Mouse (Mus musculus): ENCODE data around the gene Rbm3. TPM values are rescaled to one million over a fixed set of nuclear protein-coding genes. Genes with fewer than 3 reads are reported as not detected.

Rbm3 gene
- 421 and 436 TPM in 2 replicates for polyA plus RNA-seq (2015; fragmentation: Nextera tagmentation; extraction: Ambion mirVana)

GRCm38 (mm10) chrX:8145153-8145991 is at the start of gene Rbm3:
Gene Rbm3 (minus strand): TSS chrX:8145880.
- H3K4me1 ChIP-seq: 0 out of 2 replicates have a peak, but pooled peaks cover 6% of the 10 kb centered on the region
- peak within 1 kb of the TSS; percentile 52; the same call in 1 of the 2 replicates for H3K9ac ChIP-seq
- no peaks in the 10 kb centered on the region for H3K9me3 ChIP-seq
- H3K4me3 ChIP-seq (replicated peaks): peak within 1 kb of the TSS; percentile 60
- WGBS: 17% methylated on average over 56 of the region's 65 CpGs
- peaks cover 3% of the 10 kb centered on the region; the same call in 1 of the 2 replicates for H3K36me3 ChIP-seq
- H3K27ac ChIP-seq: peak within 1 kb of the TSS; percentile 98
- ATAC-seq (ENCODE audit: insufficient read depth, low FRiP score, low read depth): peak; percentile 95
- no peaks in the 10 kb centered on the region for H3K27me3 ChIP-seq (replicated peaks)
- H3K4me2 ChIP-seq: peak within 1 kb of the TSS; percentile 65

GRCm38 (mm10) chrX:8193419-8193723 is 47.7 kb upstream of the Rbm3 start, which contains the start of gene Ebp:
Gene Ebp (minus strand): TSS chrX:8193512.
- no peaks in the 10 kb centered on the region for H3K4me1 ChIP-seq
- ATAC-seq (ENCODE audit: insufficient read depth, low FRiP score, low read depth): no peak
- 32% methylated on average over 10 of the region's 10 CpGs for WGBS
- H3K27ac ChIP-seq: peak within 1 kb of the TSS; percentile 57; the same call in 1 of the 2 replicates
- peak within 1 kb of the TSS; percentile 62 for H3K4me2 ChIP-seq
- H3K36me3 ChIP-seq: no peaks in the 10 kb centered on the region
- H3K9ac ChIP-seq: peak within 1 kb of the TSS; percentile 39
- H3K9me3 ChIP-seq: no peaks in the 10 kb centered on the region
- H3K4me3 ChIP-seq (replicated peaks): peak within 1 kb of the TSS; percentile 55
- no peaks in the 10 kb centered on the region for H3K27me3 ChIP-seq (replicated peaks)

GRCm38 (mm10) chrX:8192640-8193418 is 47.1 kb upstream of the Rbm3 start:
- no peaks in the 10 kb centered on the region for H3K27me3 ChIP-seq (replicated peaks)
- peak; percentile 98 for ATAC-seq (ENCODE audit: insufficient read depth, low FRiP score, low read depth)
- peak overlapping the region; percentile 55 for H3K4me3 ChIP-seq (replicated peaks)
- no peaks in the 10 kb centered on the region for H3K36me3 ChIP-seq
- H3K4me1 ChIP-seq: no peaks in the 10 kb centered on the region
- H3K27ac ChIP-seq: peak overlapping the region; percentile 57; the same call in 1 of the 2 replicates
- H3K9ac ChIP-seq: peak overlapping the region; percentile 39
- H3K9me3 ChIP-seq: no peaks in the 10 kb centered on the region
- peak overlapping the region; percentile 62 for H3K4me2 ChIP-seq
- 15% methylated on average over 38 of the region's 38 CpGs for WGBS

GRCm38 (mm10) chrX:8192126-8192639 is 46.5 kb upstream of the Rbm3 start:
- Histone ChIP-seq H3K4me3 (replicated peaks) (peak overlapping the region; percentile 55), H3K27me3 (replicated peaks) (no peaks in the 10 kb centered on the region), H3K4me2 (peak overlapping the region; percentile 62), H3K9me3 (no peaks in the 10 kb centered on the region), H3K4me1 (no peaks in the 10 kb centered on the region), H3K36me3 (no peaks in the 10 kb centered on the region), H3K9ac (peak overlapping the region; percentile 39), H3K27ac (peak overlapping the region; percentile 57; the same call in 1 of the 2 replicates)
- peak; percentile 9; the same call in 1 of the 2 replicates for ATAC-seq (ENCODE audit: insufficient read depth, low FRiP score, low read depth)
- WGBS: 14% methylated on average over 13 of the region's 13 CpGs

- Histone ChIP-seq H3K4me1 (no peaks in the 10 kb centered on the region), H3K9me3 (no peaks in the 10 kb centered on the region), H3K4me2 (no peak overlapping the region), H3K4me3 (replicated peaks) (no peak overlapping the region), H3K27ac (no peak overlapping the region), H3K9ac (no peak overlapping the region), H3K27me3 (replicated peaks) (no peaks in the 10 kb centered on the region), H3K36me3 (no peaks in the 10 kb centered on the region)
- no peak for ATAC-seq (ENCODE audit: insufficient read depth, low FRiP score, low read depth)
- 13% methylated on average over 7 of the region's 7 CpGs for WGBS
Observed at GRCm38 (mm10) chrX:8182871-8183540, 37.3 kb upstream of the Rbm3 start.

GRCm38 (mm10) chrX:8179646-8180045 is 34.0 kb upstream of the Rbm3 start:
- no peaks in the 10 kb centered on the region for H3K9me3 ChIP-seq
- no peak for ATAC-seq (ENCODE audit: insufficient read depth, low FRiP score, low read depth)
- no peaks in the 10 kb centered on the region for H3K27me3 ChIP-seq (replicated peaks)

GRCm38 (mm10) chrX:8178871-8179270 is 33.2 kb upstream of the Rbm3 start:
- 82% methylated on average over 2 of the region's 2 CpGs for WGBS

More at GRCm38 (mm10) chrX:8179646-8180045, 34.0 kb upstream of the Rbm3 start:
- 89% methylated on average over 5 of the region's 5 CpGs for WGBS
- no peak overlapping the region for H3K4me3 ChIP-seq (replicated peaks)
- H3K27ac ChIP-seq: no peak overlapping the region
- H3K9ac ChIP-seq: no peak overlapping the region
- H3K4me2 ChIP-seq: no peak overlapping the region
- H3K36me3 ChIP-seq: no peaks in the 10 kb centered on the region
- no peaks in the 10 kb centered on the region; the same call in 1 of the 2 replicates for H3K4me1 ChIP-seq

GRCm38 (mm10) chrX:8175504-8176385 is 30.1 kb upstream of the Rbm3 start, which contains the start of gene Tbc1d25:
Gene Tbc1d25 (minus strand): TSS chrX:8176181.
- H3K4me2 ChIP-seq: peak within 1 kb of the TSS; percentile 54
- H3K9ac ChIP-seq: peak within 1 kb of the TSS; percentile 39; the same call in 1 of the 2 replicates
- H3K27me3 ChIP-seq (replicated peaks): no peaks in the 10 kb centered on the region
- peak within 1 kb of the TSS; percentile 64 for H3K4me3 ChIP-seq (replicated peaks)
- peak; percentile 97 for ATAC-seq (ENCODE audit: insufficient read depth, low FRiP score, low read depth)
- no peaks in the 10 kb centered on the region for H3K36me3 ChIP-seq
- WGBS: 14% methylated on average over 54 of the region's 56 CpGs
- peak within 1 kb of the TSS; percentile 69 for H3K27ac ChIP-seq
- H3K9me3 ChIP-seq: no peaks in the 10 kb centered on the region
- H3K4me1 ChIP-seq: no peaks in the 10 kb centered on the region; the same call in 1 of the 2 replicates

More at GRCm38 (mm10) chrX:8178871-8179270, 33.2 kb upstream of the Rbm3 start:
- Histone ChIP-seq H3K9ac (no peak overlapping the region), H3K9me3 (no peaks in the 10 kb centered on the region), H3K27me3 (replicated peaks) (no peaks in the 10 kb centered on the region), H3K4me1 (no peaks in the 10 kb centered on the region; the same call in 1 of the 2 replicates), H3K4me2 (no peak overlapping the region), H3K4me3 (replicated peaks) (no peak overlapping the region), H3K36me3 (no peaks in the 10 kb centered on the region), H3K27ac (no peak overlapping the region)
- ATAC-seq (ENCODE audit: insufficient read depth, low FRiP score, low read depth): no peak

- Histone ChIP-seq H3K27ac (no peak overlapping the region; the same call in 1 of the 2 replicates), H3K4me3 (replicated peaks) (peak overlapping the region; percentile 64), H3K36me3 (no peaks in the 10 kb centered on the region), H3K9me3 (no peaks in the 10 kb centered on the region), H3K4me1 (no peaks in the 10 kb centered on the region; the same call in 1 of the 2 replicates), H3K4me2 (peak overlapping the region; percentile 54), H3K27me3 (replicated peaks) (no peaks in the 10 kb centered on the region), H3K9ac (no peak overlapping the region)
- no peak for ATAC-seq (ENCODE audit: insufficient read depth, low FRiP score, low read depth)
- WGBS: 13% methylated on average over 4 of the region's 4 CpGs
Observed at GRCm38 (mm10) chrX:8175169-8175503, 29.5 kb upstream of the Rbm3 start.

- H3K27me3 ChIP-seq (replicated peaks): no peaks in the 10 kb centered on the region
- no peak for ATAC-seq (ENCODE audit: insufficient read depth, low FRiP score, low read depth)
Observed at GRCm38 (mm10) chrX:8167716-8168647, 22.3 kb upstream of the Rbm3 start.

More at GRCm38 (mm10) chrX:8167716-8168647, 22.3 kb upstream of the Rbm3 start:
- no peak overlapping the region for H3K4me2 ChIP-seq
- H3K4me1 ChIP-seq: no peaks in the 10 kb centered on the region
- WGBS: 87% methylated on average over 10 of the region's 10 CpGs
- H3K9me3 ChIP-seq: no peaks in the 10 kb centered on the region
- no peaks in the 10 kb centered on the region for H3K36me3 ChIP-seq
- no peak overlapping the region for H3K9ac ChIP-seq
- H3K27ac ChIP-seq: no peak overlapping the region
- H3K4me3 ChIP-seq (replicated peaks): no peak overlapping the region
